Mouse (Mus musculus): ENCODE results near the gene Csf3r.
"Not testable (repeated sequence)": the region's sequence is repeated elsewhere in the genome, so short reads cannot be mapped to it uniquely, and the experiment has no call there.

Csf3r gene

GRCm38 (mm10) chr4:126024303-126024900 lies at the start of gene Csf3r:
TSS of gene Csf3r (plus strand) at chr4:126024550.
- no peak for DNase-seq (ENCODE audit: low spot score)

GRCm38 (mm10) chr4:125977768-125978167 lies 46.6 kb upstream of the Csf3r start:
- no peak for DNase-seq (ENCODE audit: low spot score)

GRCm38 (mm10) chr4:125983279-125983678 lies 41.1 kb upstream of the Csf3r start:
- DNase-seq (ENCODE audit: low spot score): no peak

- not testable (repeated sequence) for DNase-seq (ENCODE audit: low spot score)
These were observed 38.6 kb upstream of the Csf3r start for GRCm38 (mm10) chr4:125985703-125986102.

GRCm38 (mm10) chr4:125987071-125987470 lies 37.3 kb upstream of the Csf3r start:
- DNase-seq (ENCODE audit: low spot score): no peak

- DNase-seq (ENCODE audit: low spot score): no peak
These were observed 35.3 kb upstream of the Csf3r start for GRCm38 (mm10) chr4:125989061-125989460.

GRCm38 (mm10) chr4:125990143-125990542 lies 34.2 kb upstream of the Csf3r start:
- DNase-seq (ENCODE audit: low spot score): peak; percentile 35

- DNase-seq (ENCODE audit: low spot score): no peak
These were observed 32.1 kb upstream of the Csf3r start for GRCm38 (mm10) chr4:125992206-125992605.

GRCm38 (mm10) chr4:125992906-125993305 lies 31.4 kb upstream of the Csf3r start:
- no peak for DNase-seq (ENCODE audit: low spot score)

- DNase-seq (ENCODE audit: low spot score): no peak
These were observed 27.8 kb upstream of the Csf3r start for GRCm38 (mm10) chr4:125996576-125996975.

- DNase-seq (ENCODE audit: low spot score): no peak
These were observed 26.5 kb upstream of the Csf3r start for GRCm38 (mm10) chr4:125997826-125998225.

GRCm38 (mm10) chr4:126001311-126002199 lies 22.8 kb upstream of the Csf3r start:
- no peak for DNase-seq (ENCODE audit: low spot score)

- DNase-seq (ENCODE audit: low spot score): peak; percentile 39
These were observed 6.5 kb upstream of the Csf3r start for GRCm38 (mm10) chr4:126017676-126018332.

GRCm38 (mm10) chr4:126018966-126019538 lies 5.3 kb upstream of the Csf3r start:
- peak; percentile 49 for DNase-seq (ENCODE audit: low spot score)

- no peak for DNase-seq (ENCODE audit: low spot score)
These were observed 1.5 kb downstream of the Csf3r start for GRCm38 (mm10) chr4:126025801-126026200.

- DNase-seq (ENCODE audit: low spot score): no peak
These were observed 3.6 kb downstream of the Csf3r start for GRCm38 (mm10) chr4:126027980-126028379.

- no peak for DNase-seq (ENCODE audit: low spot score)
These were observed 4.7 kb downstream of the Csf3r start for GRCm38 (mm10) chr4:126029042-126029441.

- peak; percentile 16 for DNase-seq (ENCODE audit: low spot score)
These were observed 6.4 kb downstream of the Csf3r start for GRCm38 (mm10) chr4:126030705-126031104.

GRCm38 (mm10) chr4:126035413-126035812 lies 11.1 kb downstream of the Csf3r start:
- DNase-seq (ENCODE audit: low spot score): peak; percentile 23

GRCm38 (mm10) chr4:126046851-126047585 lies 22.7 kb downstream of the Csf3r start, which contains the start of gene Mrps15:
TSS of gene Mrps15 (plus strand) at chr4:126046925.
- peak; percentile 89 for DNase-seq (ENCODE audit: low spot score)

GRCm38 (mm10) chr4:126051617-126052016 lies 27.3 kb downstream of the Csf3r start:
- peak; percentile 56 for DNase-seq (ENCODE audit: low spot score)
